Mouse (Mus musculus): ENCODE data around the gene Ndufa9.

Gene Ndufa9

DNA sequence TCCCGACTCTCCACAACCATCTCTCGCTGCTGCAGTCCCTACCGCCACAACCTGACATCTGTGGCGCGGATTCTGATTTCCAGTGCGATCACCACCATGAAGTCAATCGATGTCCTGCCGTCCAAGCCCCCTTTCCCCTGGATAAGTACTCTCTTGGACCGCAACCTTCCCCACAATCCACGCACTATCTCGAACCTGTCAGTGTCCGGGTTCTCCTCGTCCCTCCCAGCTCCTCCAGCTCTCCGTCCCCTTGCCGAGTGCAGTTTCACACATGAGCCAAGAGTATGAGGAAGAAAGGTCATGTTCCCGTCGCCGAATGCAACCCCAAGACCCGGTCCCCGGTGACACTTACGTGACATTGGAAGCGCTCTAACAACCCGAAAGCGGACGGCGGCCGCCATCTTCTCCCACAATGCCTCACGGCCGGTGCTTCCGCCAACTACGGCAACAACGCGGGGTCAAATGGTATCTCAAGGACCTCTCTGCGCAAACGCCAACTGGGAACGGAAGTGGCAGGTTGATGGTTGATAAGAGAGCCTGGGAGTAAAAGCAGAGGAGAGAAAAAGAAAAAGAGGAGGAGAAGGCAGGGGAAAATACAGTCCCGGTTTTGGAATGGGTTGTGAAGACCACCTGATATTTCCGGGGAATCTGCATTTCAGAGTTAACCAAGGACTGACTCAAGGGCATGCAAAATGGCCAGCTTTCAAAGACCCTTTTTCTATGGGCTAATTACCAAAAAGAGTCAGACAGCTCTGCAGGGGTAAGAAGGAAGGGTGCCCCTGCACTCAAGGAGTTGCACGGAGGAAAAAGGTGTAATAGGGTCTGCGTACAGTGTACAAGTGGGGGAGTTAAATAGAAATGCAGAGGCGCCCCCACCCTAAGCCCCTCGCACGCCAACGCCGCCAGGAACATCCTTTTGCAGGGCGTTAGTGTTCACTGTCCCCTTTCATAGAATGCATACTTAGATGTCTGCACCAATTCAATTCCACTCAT, at the start of gene Ndufa9:
Ndufa9 (minus strand) TSS at position 425 of the 993 bp plus-strand sequence.
- DNase-seq (ENCODE audit: low spot score in 2 of 2), result peak; percentile 98

DNA sequence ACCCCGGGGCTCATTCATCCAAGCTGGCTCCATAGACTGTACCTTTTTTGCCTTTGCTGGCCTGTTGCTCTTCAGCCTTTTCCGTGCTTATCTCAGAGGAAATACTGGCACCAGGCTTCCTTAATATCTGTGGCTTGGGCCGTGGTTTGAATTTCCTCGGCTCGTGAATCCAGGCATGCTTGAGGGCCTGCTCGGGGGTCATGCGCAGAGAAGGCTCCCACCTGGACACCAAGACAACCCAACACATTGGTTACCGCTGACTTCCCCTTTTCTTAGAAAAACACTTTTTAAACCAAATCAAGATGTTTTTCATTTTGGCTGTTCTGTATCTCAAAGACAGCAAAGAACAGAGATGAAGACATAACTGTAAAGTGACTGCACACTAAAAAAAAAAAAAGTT, 28.2 kb upstream of the Ndufa9 start:
- no peak for DNase-seq (ENCODE audit: low spot score in 2 of 2)

DNA sequence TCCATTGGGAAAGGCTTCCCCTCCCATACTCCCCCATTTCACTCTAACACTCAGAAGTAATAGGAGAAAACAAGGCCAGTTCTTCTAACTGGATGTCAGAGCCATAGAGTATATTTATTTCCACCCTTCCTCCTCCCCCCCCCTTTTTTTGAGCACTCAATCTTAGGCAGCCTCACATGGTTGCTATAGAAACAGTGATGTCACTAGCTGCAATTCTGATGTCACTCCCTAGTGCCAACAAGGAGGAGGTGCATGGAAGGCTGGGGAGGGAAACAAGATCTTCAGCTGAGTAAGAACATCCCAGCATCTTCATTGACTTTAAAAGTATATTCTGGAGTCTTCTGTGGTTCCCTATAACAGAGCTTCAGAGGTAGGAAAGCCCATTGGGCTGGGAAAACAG, 3.9 kb upstream of the Ndufa9 start, which contains the start of gene Akap3:
Akap3 (plus strand) TSS at position 218 of the 400 bp plus-strand sequence.
- no peak for DNase-seq (ENCODE audit: low spot score in 2 of 2)

DNA sequence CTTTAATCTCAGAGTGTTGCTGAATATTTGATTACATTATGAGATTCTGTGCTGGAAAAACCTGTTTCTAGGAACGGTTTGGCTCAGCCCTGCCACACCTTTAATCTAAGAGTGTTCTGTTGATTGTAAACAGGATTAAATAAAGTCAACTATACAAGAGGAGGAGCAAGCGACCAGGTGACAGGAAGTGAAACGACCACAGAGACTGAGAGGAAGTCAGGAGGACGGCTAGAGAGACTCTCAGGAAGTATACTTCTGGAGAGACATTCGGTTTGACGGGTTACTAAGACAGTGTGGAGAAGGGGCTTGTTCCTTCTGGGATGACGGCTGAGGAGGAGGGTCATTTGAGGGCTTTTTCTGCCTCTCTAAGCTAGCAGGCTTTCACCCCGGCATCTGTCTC, 12.3 kb downstream of the Ndufa9 start:
- no peak for DNase-seq (ENCODE audit: low spot score in 2 of 2)

DNA sequence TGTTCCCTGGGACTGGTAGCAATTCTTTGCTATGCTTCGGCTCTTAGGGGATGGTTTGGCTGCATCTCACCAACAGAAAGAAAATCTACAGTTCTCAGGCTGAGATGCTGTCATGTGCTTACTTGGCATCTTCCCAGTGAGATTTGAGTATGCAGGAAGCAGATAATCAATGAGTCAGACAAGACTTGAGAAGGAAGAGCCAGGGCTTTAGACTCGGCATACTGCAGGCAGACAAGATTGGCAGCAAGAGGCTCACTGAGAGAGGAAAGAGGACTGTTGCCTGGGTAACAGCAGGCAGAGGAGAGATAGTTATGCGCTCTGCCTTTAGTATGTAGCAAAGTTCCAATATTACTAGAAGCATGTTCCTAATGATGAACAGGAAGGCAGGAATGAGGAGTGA, 25.8 kb downstream of the Ndufa9 start:
- DNase-seq (ENCODE audit: low spot score in 2 of 2), result peak; percentile 57 to 78

DNA sequence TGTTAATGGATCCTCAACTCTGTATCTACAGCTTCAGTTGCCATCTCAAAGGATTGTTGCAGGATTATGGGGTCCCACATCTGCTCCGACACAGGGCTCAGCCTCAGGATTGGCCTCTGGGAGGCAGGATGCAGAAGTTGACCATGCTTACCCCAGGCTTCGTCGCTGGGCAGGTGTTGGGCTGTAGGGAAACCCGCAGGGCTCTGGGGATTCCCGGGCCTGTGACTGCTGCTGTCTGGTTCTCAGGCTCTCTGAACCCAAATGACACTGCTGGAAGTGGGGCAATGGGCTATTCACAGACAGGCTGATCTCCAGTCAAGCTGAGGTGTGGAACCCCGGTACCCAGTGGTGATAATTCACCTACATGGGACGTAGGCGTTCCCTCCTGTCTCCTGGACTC, 32.6 kb downstream of the Ndufa9 start:
- no peak for DNase-seq (ENCODE audit: low spot score in 2 of 2)

DNA sequence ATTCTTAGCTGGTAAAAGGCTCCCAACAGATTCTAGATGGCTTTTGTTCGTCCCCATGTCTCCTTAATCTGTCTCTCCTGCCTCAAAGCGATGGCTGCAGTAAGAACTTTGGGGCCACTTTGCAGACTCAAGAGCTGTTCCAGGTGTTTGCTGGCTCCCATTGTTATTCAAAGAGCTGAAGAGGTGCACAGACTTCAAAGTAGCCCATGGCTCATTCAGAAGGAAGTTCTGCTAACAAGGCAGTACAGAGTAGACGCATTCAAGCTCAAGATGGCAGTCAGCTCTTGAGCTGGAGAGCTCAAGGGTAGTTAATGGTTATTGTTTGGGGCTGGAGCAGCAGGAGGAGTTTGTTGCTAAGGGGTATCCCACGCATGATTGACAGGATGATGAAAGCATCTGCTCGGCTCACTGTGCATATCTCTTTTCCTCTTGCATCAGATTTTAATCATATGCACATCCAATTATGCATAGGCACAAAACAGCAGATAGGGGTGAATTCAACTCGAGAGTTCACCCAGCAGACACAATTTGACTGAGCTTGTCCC, 33.7 kb downstream of the Ndufa9 start:
- no peak for DNase-seq (ENCODE audit: low spot score in 2 of 2)

DNA sequence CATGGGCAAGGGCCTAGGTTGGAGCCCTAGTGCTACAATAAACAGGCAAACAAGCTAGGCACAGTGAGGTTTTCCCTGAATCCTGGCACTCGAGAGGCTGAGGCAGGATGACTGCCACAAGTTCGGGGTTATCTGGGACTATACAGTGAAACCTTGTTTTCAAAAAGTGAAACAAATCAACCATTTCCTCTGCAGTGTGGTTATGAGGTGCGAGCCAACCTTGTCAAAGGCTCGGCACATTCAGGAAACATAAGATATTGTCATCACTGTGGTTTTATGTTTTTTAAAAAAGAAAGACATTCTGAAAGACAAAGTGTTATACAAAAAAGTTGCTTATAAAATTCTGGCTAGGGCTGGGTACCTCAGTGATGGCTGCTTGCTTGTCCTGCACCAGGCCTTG, 37.5 kb downstream of the Ndufa9 start:
- no peak for DNase-seq (ENCODE audit: low spot score in 2 of 2)

DNA sequence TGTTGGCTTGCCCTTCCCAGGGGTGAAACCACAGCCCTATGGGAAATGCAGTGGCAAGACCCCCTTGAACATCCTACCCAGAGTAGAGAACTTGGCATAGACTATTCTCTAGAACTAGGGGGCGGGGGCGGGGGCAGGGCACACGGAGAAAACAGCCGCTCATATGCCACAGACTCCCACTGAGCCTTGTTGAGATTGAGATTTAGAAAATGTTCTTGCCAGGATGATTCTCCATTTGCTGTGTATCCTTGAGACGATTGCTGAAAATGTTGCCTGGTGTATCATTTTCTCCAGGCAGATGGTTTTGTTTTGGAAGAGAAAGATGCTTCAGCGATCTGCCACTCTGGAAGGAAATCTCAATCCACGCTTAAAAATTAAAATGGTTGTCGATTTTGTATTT, 40.4 kb downstream of the Ndufa9 start:
- DNase-seq (ENCODE audit: low spot score in 2 of 2), result no peak

DNA sequence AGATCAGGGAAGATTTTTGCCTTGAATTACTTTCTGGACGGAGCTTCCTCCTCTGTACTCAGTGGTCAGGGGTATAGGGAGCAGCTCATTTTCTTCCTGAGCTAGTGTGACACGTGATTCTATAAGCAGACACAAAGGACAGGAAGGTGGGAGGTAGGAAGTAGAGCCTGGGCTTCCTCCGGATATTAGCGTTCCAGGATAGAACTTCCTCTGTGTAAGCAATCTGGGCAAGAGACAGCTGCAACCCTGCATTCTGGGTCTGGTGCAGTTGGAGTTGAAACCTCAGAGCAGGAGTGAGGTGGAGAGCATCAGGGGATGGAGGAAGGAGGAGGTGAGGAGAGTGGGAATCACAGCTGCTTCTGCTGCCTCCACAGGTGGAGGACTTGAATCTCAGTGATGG, 40.8 kb downstream of the Ndufa9 start:
- DNase-seq (ENCODE audit: low spot score in 2 of 2), result no peak

DNA sequence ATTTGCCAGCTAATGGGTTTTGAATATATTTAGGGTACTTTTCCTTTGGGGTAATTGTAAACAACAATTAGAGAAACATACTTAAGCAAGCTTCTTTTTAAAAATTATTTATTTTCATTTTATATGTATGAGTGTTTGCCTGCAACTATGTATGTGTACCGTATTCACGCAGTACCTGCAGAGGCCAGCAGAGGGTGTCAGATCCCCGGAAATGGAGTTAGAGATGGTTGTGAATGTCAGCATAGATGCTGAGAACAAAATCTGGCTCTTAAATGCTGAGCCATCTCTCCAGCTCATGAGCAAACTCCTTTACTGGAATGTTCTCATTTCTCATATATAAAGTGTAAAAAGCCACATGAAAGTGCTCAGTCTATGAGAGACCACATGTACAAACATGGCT, 42.2 kb downstream of the Ndufa9 start:
- DNase-seq (ENCODE audit: low spot score in 2 of 2), result no peak

DNA sequence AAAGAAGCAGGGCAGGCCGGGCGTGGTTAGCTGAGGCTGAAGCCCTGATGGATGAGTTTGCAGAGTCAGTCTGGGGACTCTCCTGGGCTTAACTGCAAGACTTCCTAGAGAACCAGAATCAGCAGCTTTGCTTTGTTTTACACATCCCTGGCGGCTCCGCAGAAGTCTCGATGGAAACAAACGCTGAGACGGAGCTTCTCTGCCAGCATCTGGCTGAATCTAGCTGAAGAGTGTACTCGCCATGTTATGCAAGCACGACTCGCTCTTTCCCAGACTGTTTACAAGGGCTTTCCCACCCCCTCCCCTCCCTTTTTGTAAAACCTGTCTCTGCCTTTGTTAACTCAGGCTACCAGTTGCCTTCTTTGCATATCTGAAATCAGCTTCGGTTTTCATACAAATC, 46.0 kb downstream of the Ndufa9 start:
- DNase-seq (ENCODE audit: low spot score in 2 of 2), result peak in 1 of 2 experiments; percentile 47

DNA sequence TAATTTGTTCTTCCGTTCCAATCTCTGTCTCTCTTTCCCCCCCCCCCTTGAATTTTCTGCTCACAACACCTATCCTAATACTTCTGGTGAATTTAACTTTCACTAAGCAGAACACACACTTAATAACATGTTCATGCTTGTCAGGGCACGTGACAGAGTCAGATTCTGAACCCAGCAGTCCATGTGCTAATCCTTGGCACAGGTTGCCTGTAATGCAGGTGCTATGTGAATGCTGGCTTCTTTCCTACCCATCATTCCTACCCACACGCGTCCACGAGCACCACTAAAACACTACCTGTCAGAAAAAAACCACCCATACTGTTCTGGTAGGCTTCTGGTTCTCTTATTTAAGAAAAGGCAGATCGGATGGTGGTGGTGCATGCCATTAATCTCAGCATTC, 54.2 kb downstream of the Ndufa9 start:
- DNase-seq (ENCODE audit: low spot score in 2 of 2), result no peak

DNA sequence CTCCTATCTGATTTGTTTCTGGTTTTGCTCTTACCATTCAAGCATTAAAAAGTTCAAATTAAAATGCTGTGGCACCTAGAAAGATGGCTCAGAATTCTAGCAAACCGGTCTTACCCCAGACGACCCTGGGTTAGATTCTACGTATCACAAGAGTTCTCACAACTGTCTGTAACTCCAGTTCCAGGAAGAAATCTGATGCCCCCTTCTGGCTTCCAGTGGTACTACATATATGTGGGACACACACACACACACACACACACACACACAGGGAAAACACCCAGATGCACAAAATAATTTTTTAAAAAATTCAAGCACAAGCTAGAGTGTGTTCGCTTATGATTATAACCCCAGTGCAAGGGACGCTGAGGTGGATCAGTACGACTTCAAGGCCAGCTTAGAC, 55.2 kb downstream of the Ndufa9 start:
- no peak for DNase-seq (ENCODE audit: low spot score in 2 of 2)

DNA sequence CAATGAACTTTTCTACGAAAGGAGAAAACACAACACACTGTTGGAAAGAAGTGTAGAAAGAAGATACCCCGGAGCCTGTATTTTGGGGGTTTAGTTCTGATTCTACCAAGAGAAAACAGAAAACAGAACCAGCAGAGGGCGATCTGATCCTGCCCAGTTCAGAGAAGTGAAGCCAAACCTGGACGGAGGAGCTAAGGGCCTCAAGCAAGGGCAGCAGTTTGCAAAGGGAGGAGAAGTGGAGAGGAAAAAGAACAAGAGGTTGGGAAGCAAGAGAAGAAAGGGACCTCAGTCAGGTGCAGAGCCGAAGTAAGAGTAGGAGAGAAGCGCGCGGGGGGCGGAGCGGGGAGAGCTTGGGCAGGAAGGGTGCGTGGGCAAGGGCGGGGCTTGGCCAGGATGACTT, 57.0 kb downstream of the Ndufa9 start:
- no peak for DNase-seq (ENCODE audit: low spot score in 2 of 2)

DNA sequence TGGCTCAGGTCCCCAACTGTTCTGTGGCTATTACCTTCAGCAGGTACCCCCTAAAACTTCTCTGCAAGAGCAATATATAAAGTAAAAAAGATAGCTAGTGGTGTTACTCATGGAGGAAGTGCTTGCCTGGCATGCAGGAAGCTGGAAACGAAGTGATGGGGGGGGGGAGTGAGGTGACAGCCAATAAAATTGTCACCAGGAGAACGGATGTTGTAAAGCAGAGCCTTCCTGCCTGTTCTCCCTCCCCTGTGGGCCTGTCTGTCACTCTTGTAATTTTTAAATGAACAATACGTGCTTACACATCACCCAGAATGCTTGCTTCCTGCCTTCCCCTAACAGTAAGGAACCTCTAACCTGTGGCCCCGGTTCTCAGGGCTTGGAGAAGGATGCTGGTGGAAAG, 57.4 kb downstream of the Ndufa9 start:
- DNase-seq (ENCODE audit: low spot score in 2 of 2), result no peak

DNA sequence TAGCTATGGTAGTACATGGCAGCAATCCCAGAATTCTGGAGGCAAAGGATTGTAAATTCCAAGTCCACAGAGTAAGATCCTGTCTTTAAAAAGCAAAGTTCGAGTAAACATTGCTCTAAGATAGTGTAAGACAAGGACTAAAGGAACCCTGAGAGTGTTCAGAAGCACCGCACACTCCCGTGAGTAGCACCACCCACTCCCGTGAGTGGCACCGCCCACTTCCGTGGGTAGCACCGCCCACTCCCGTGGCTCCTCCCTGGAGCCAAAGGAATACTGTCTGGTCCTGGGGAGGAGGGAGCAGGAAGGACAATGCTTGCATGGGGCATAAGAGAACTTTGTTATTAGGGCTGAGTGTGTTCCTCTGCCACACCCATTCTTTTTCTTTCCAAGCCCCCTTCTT, 60.1 kb downstream of the Ndufa9 start:
- DNase-seq (ENCODE audit: low spot score in 2 of 2), result no peak

DNA sequence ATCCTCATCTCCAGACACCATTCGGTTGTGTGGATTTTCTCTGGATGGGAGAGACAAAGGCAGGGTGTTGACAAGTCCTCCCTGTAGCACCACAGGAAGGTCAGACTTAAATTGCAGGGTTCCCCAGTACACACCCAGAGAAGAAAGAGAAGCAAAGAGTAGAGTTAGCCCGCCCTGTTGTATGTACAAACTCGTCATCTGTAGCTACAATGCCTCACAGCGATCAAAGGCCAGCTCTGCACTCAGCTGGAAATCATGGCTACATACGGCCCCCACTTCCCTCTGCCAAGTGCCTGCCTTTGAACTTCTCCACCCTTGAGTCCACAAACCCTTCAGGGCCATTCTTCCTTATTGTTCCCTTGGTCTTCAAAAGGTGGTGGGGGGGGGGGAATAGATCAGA, 64.7 kb downstream of the Ndufa9 start:
- DNase-seq (ENCODE audit: low spot score in 2 of 2), result no peak

DNA sequence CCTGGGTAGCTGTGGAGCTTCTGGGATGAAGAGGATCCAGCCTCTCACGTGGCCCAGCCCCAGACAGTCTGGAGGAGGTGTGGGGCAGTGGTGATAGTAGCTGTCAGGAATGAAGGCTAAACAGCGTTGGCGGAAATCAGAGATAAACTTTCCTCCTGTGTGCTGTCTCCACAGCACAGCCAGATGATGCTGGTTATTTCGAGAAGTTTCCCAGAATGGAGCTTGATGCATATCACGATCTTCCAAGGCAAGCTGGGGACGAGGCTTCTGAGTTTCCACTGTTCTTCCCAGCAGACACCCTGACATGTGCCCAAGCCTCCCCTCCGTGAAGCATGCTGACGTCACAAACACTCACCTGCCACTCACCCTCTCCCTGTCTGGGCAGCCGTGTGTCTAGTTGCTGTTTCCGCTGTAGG, 65.3 kb downstream of the Ndufa9 start:
- peak; percentile 63 to 78 for DNase-seq (ENCODE audit: low spot score in 2 of 2)

DNA sequence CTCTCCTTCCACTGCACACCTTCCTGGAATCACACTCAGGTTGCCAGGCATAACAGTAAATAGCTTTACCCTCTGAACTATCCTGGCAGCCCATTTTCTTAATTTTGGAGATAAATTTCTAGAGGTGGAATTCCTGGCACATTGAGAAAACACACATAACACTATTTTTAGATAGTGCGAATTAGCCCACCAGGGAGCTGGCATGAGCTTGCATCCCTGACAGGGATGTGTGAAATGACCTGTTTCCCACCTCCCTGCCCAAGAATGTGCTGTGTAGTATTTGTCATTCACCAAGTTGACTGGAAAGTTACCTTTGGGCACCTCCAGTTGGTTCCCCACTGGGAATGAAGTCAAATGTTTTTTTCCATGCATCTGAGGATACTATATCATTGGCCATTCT, 65.9 kb downstream of the Ndufa9 start:
- DNase-seq (ENCODE audit: low spot score in 2 of 2), result no peak

DNA sequence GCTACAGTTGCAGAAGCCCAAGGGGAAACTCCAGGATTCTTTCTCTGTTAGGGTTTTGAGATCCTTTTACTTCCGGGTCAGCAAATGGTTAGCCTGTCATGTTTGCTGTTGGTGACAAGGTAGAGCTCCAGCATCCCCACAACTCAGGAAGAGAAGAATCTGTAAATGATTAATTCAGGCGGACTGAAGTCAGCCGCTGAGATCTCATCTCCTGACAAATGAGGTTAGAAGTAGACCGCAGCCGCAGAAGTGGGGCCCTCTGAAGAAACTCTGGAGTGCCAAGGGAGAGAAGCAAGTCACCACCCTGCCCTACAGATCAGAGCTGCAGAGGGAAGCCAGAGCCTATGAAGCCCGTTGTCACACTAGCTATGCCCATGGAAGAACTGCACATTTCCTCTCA, 71.0 kb downstream of the Ndufa9 start:
- DNase-seq (ENCODE audit: low spot score in 2 of 2), result no peak

DNA sequence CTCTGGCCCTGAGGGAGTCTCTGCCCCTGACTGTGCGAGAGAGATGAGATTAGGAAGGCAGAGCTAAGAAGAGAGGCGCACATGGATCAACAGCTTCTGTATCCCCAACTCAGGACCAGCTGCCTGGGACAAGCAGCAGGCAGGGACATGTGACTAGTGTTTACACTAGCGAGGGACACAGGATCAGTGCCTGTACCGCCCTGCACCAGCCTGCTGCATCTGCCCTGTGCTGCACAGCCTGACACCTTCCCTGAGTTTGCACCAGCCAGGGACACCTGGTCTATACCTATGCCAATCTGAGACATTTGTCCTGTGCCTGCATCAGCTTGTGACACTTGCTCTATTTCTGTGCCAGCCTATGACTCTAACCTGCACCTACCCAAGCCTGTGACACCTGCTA, 75.1 kb downstream of the Ndufa9 start:
- DNase-seq (ENCODE audit: low spot score in 2 of 2), result no peak

DNA sequence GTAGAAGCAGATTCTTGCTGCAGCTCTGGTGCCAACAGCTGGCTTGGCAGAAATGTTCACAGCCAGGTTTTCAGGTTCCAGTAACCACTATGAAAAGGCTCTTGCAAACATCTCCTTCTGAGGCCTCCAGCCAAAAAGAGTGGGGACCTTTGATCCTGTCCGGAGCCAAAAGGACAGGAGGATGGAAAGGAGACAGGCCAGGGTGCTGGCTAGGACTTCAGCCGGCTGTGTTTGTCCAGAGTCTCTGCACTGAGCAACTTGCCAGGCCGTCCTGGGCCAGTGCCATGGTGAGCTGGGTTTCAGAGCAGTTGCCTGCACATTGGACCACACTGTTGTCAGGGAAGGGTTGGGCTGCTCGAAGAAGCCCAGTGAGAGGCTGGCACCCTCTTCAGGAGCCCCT, 76.6 kb downstream of the Ndufa9 start:
- DNase-seq (ENCODE audit: low spot score in 2 of 2), result peak; percentile 85 to 86

All from right cerebral cortex, postnatal 10 days (tissue).